Mouse (Mus musculus): ENCODE results near the gene Ncdn. TPM values are rescaled to one million over a fixed set of nuclear protein-coding genes. Genes with fewer than 3 reads are reported as not detected.

Ncdn gene
- total RNA-seq, 1 experiment from 2014 or later, result 32.3 TPM

DNA sequence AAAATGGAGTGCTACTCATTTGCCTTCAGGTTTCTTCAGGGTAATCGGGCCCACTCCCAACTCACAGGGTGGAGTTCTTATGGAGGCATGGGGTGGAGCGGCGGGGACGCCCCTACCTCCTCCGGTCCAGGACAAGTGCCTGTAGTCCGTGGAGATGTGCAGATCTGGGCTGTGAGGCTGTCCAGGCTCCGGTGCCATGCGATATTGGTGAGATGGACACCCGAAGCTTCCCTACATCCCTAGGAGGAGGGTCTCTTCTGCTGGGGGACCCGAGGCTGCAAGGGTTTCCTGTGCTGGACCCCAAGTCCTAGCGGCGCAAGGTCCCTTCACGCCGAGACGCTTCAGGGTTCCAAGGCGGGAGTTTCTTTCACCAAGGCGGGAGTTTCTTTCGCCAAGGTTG is 21.1 kb downstream of the Ncdn start:
- no peak for DNase-seq

DNA sequence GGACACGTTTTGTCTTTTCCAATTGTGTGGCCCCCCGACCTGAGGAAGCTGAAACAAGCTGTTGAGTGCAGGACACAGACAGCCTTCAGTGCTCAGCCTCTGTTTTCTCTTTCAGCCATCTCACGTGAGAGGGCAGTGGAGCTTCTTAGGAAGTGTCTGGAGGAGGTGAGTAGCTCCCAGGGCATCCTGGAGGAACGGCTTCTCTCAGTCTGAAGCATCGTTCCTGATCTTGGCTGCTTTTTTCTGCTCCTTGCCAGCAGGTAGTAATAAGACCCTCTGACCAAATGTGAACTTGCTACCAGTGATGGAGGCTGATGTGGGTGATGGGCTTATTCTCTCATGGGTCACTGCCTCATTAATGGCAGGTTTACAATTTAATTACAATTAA is 45.8 kb downstream of the Ncdn start:
- DNase-seq, result no peak

DNA sequence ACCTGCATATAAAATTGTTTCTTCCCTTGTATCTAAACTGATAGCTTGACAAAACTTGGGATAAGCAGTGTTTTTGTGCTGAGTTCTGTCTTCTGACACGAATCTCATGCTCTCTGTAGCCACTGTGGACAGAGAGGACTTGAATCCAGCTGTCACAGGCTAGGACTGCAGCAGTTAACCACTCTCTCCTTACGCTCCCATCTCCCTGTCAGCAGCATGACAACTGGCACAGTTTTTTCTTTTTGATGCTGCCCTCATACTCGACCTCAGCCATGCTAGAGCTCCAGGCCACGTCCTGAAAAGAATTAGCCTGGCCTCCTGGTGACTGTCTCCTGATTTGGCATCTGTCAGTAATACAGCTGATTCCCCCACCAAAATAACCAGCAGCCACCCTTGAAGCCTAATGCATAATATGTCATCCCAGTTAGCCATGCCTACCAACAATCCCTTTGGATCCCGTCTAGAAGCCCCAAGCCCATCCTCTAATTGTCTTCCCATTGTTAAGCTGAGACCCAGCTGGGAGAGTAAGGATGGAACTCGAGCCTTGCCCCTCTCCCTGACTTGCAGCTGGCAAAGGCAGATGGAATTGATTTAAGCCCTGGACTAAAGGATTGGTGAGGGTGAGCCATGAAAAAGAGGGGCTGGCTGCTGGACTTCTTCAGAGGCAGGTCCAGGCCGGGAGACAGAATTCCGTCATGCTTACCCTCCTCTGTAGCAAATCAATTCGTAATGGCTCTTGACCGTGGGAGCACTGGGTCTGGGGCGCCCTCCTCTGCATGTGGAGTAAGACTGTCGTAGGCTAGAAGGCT is 46.4 kb downstream of the Ncdn start:
- no peak for DNase-seq

DNA sequence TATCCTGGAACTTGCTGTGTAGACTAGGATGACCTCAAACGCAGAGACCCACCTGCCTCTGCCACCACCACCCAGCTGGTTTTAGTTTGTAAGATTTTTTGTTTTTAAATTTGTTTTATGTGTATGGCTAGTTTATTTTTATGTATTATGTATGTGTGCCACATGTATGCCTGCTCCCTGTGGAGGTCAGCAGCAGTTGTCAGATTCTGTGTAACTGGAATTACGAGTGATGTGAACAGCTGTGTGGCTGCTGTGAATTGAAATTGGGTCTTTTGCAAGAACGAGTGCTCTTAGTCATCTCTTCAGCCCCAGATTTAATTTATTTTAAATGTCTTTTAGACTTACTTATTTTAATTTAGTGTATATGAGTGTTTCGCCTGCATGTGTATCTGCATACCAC is 56.3 kb downstream of the Ncdn start:
- no peak for DNase-seq

Other genes with a start within 250 kb of the Ncdn start
- gene Ago4, start 220.0 kb downstream of the Ncdn start, total RNA-seq (2021), result 6.4 and 8.8 TPM in 2 replicates
- 5.0 and 7.0 TPM in 2 replicates for gene Clspn, start 196.5 kb downstream of the Ncdn start, total RNA-seq (2021)
- 13.7 and 17.4 TPM in 2 replicates for gene 5730409E04Rik, start 143.6 kb downstream of the Ncdn start, total RNA-seq (2021)
- gene Psmb2, start 75.8 kb downstream of the Ncdn start, total RNA-seq (2021), result 149 and 179 TPM in 2 replicates
- not detected in 2 replicates for gene Tfap2e, start 17.2 kb downstream of the Ncdn start, total RNA-seq (2021)
- gene AU040320, start 106 bp upstream of the Ncdn start, total RNA-seq (2021), result 41.6 and 46.4 TPM in 2 replicates
- 46.7 and 56.0 TPM in 2 replicates for gene Zmym4, start 214.7 kb upstream of the Ncdn start, total RNA-seq (2021)